Mouse (Mus musculus): ENCODE measurements around the gene Tgfa.

DNA sequence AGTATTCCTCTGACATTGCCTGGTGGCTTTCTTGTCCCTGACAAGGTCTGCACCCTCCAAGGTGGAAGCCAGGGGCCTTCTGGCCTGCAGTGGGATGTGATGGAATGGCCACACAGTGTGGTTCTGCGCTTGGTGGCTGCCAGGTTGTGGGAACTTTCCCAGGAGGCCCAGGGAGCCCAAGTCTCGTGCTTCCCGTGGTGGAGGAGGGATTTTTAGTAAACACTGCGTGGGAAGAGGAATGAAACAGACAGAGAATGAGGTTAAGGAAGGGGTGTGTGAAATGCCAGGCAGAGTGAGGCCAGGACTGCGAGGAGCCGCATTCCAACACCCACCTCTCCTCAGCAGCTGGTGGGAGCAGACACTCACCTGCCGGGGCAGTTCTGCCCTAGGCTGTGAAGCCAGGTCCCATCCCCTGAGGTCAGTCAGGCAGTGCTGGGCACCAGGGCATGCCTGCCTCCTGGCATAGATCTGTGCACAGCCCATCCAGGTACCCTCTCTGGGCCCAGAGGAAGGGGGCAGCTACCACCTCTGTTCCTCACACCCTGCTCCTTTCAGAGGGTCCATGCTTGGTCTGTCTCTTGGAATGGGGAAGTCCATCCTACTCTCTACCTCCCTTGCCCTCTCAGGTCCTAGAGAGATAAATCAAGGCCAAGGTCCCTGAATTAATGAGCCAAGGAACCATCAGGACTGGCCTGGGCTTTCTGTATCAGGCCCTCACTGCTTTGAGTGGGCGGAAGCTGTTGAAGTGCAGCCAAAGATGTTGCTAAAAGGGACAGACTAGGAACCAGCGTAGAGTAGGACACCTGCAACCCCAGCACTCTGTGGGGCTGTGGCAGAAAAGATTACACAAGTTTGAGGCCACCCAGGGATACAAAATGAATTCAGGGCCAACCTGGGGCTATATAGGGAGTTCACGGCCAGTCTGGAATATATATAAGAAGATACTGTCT lies 57.4 kb downstream of the Tgfa start:
- TF ChIP-seq CTCF (IDR thresholded peaks at IDR 0.05; ENCODE audit: extremely low read depth, insufficient read depth, insufficient read length, insufficient replicate concordance) (no peak), POLR2A (IDR thresholded peaks at IDR 0.05; ENCODE audit: low read depth, low read length) (no peak)

All from spleen, adult 2 months (tissue).